Mouse (Mus musculus) CH12.LX (cell line): Measurements from ENCODE around the gene Cobl. TPM values are rescaled to one million over a fixed set of nuclear protein-coding genes. Genes with fewer than 3 reads are reported as not detected.

Experiments used
- DNase-seq: peaks from one replicate; pipeline ENCODE4 v3.0.0-alpha.2; 2013; ENCODE audit errors: extremely low read depth
- H3K27ac ChIP-seq: 2 replicates; pipeline ENCODE4 v1.5.1; 2012; ENCODE audit warnings: low read depth, mild to moderate bottlenecking, control low read depth, moderate library complexity; ENCODE audit not compliant: insufficient read depth
- H3K27me3 ChIP-seq: replicated peaks from 2 replicates; pipeline ENCODE3; 2012; ENCODE audit warnings: inconsistent platforms
- H3K36me3 ChIP-seq, 2 experiments: replicated peaks in 1 of 2; 2 replicates each; pipeline versions ENCODE3 to v1.6.1; 2012; ENCODE audit warnings: inconsistent platforms in 1 of 2, low read length in 1 of 2, mild to moderate bottlenecking in 1 of 2, mixed read lengths in 1 of 2, moderate library complexity in 1 of 2; ENCODE audit not compliant: control insufficient read depth in 1 of 2, insufficient read depth in 1 of 2
- H3K4me1 ChIP-seq, 2 experiments: 2 replicates each; pipeline ENCODE4 v1.6.1; 2012; ENCODE audit warnings: inconsistent platforms in 1 of 2, moderate library complexity in 1 of 2; ENCODE audit not compliant: insufficient read depth in 2 of 2, control insufficient read depth in 1 of 2
- H3K4me2 ChIP-seq: 2 replicates; pipeline ENCODE4 v1.6.1; 2012; ENCODE audit warnings: low read depth, mild to moderate bottlenecking, control low read depth; ENCODE audit not compliant: poor library complexity, insufficient read depth, severe bottlenecking
- H3K4me3 ChIP-seq, 3 experiments: fragments of 150-350 bp in 1 of 3; sonication (generic) in 1 of 3; replicated peaks in 1 of 3; 2 replicates each; pipeline versions ENCODE3 to v1.5.1; 2011 to 2012; ENCODE audit warnings: low read depth in 2 of 3, low read length in 2 of 3, mild to moderate bottlenecking in 2 of 3, moderate library complexity in 2 of 3, control low read depth in 1 of 3, improper control_type of control experiment in 1 of 3, inconsistent platforms in 1 of 3, mixed read lengths in 1 of 3; ENCODE audit not compliant: poor library complexity in 1 of 3
- H3K79me2 ChIP-seq: replicated peaks from 2 replicates; pipeline ENCODE4 v1.6.1; 2012; ENCODE audit warnings: mild to moderate bottlenecking, moderate library complexity; ENCODE audit not compliant: control insufficient read depth, poor library complexity, insufficient read depth, severe bottlenecking; ENCODE audit errors: extremely low read depth
- H3K9ac ChIP-seq: 2 replicates; pipeline ENCODE4 v1.6.1; 2012; ENCODE audit warnings: low read depth, mild to moderate bottlenecking, control low read depth, moderate library complexity; ENCODE audit not compliant: insufficient read depth
- H3K9me3 ChIP-seq: replicated peaks from 2 replicates; pipeline ENCODE3; 2012; ENCODE audit warnings: low read length, inconsistent platforms, mixed read lengths
- BHLHE40 ChIP-seq: IDR thresholded peaks from 2 replicates; pipeline ENCODE4 v1.6.1; 2011; ENCODE audit warnings: mild to moderate bottlenecking, low read depth, low read length, improper control_type of control experiment
- CHD1 ChIP-seq: IDR thresholded peaks from 2 replicates; pipeline ENCODE4 v1.6.1; 2012; ENCODE audit warnings: low read depth, low read length, improper control_type of control experiment, inconsistent platforms
- HCFC1 ChIP-seq: IDR thresholded peaks from 2 replicates; pipeline ENCODE4 v1.6.1; 2012; ENCODE audit warnings: low read depth, mild to moderate bottlenecking, inconsistent platforms, low read length, improper control_type of control experiment
- IRF4 ChIP-seq: IDR thresholded peaks from 2 replicates; pipeline ENCODE4 v1.6.1; 2014; ENCODE audit warnings: low read depth, mild to moderate bottlenecking, inconsistent platforms, low read length, improper control_type of control experiment
- JUND ChIP-seq: conservative IDR thresholded peaks from 2 replicates; pipeline ENCODE4 v1.6.1; 2011; ENCODE audit warnings: low read depth, low read length, improper control_type of control experiment
- KAT2A ChIP-seq: IDR thresholded peaks from 2 replicates; pipeline ENCODE4 v1.6.1; 2012; ENCODE audit warnings: low read length, improper control_type of control experiment, inconsistent platforms; ENCODE audit not compliant: insufficient replicate concordance
- MAFK ChIP-seq: IDR thresholded peaks from 2 replicates; pipeline ENCODE4 v1.6.1; 2011; ENCODE audit warnings: low read length, improper control_type of control experiment; ENCODE audit not compliant: insufficient replicate concordance
- MAX ChIP-seq: IDR thresholded peaks from 2 replicates; pipeline ENCODE4 v1.6.1; 2011; ENCODE audit warnings: low read length, improper control_type of control experiment
- MAZ ChIP-seq: IDR thresholded peaks from 2 replicates; pipeline ENCODE4 v1.6.1; 2012; ENCODE audit warnings: low read depth, mild to moderate bottlenecking, inconsistent platforms, low read length, improper control_type of control experiment, moderate library complexity
- MXI1 ChIP-seq: IDR thresholded peaks from 2 replicates; pipeline ENCODE4 v1.6.1; 2011; ENCODE audit warnings: mild to moderate bottlenecking, low read depth, low read length, improper control_type of control experiment
- PAX5 ChIP-seq: IDR thresholded peaks from 2 replicates; pipeline ENCODE4 v1.6.1; 2012; ENCODE audit warnings: low read length, inconsistent platforms, mixed read lengths
- RAD21 ChIP-seq: IDR thresholded peaks from 2 replicates; pipeline ENCODE4 v1.6.1; 2011; ENCODE audit warnings: low read depth, mild to moderate bottlenecking, low read length, improper control_type of control experiment, moderate library complexity
- SMC3 ChIP-seq: IDR thresholded peaks from 2 replicates; pipeline ENCODE4 v1.6.1; 2011; ENCODE audit warnings: low read depth, low read length, improper control_type of control experiment
- USF1 ChIP-seq: IDR thresholded peaks from 2 replicates; pipeline ENCODE4 v1.6.1; 2014; ENCODE audit warnings: low read depth, mild to moderate bottlenecking, inconsistent platforms, low read length, improper control_type of control experiment
- USF2 ChIP-seq: conservative IDR thresholded peaks from 2 replicates; pipeline ENCODE4 v1.6.1; 2011; ENCODE audit warnings: low read depth, low read length, improper control_type of control experiment
- ZKSCAN1 ChIP-seq: IDR thresholded peaks from 2 replicates; pipeline ENCODE4 v1.6.1; 2012; ENCODE audit warnings: low read depth, inconsistent platforms, low read length, improper control_type of control experiment, borderline replicate concordance
- dilution Hi-C: fragments of 300-500 bp; cut with MboI; formaldehyde crosslinking; loops from 2 replicates; pipeline ENCODE4 v1.14.3; 2020; ENCODE audit warnings: low sequenced_read_pairs; ENCODE audit not compliant: extremely low pct_unique_long_range_greater_than_20kb, extremely low pct_ligation_motif_present
- in situ Hi-C: fragments of 300-500 bp; cut with MboI; formaldehyde crosslinking; loops from 3 replicates; pipeline ENCODE4 v1.14.3; 2019; ENCODE audit warnings: low sequenced_read_pairs, low pct_ligation_motif_present, low pct_unique_long_range_greater_than_20kb, mixed read lengths
- polyA plus RNA-seq: library from polyadenylated mRNA; unstranded; fragments of >175 nt; gene quantifications from 2 replicates; pipeline ENCODE4 v1.2.1, GENCODE M21; 2012; ENCODE audit warnings: low read depth; ENCODE audit not compliant: insufficient read length
- total RNA-seq, 2 experiments: library from RNA; depleted of rRNA; stranded (reverse); fragments of 300-350 nt in 1 of 2; fragments of >200 nt in 1 of 2; gene quantifications; 2 replicates each; pipeline ENCODE4 v1.2.3; 2012 to 2014

Gene Cobl
- total RNA-seq (2012; rRNA removed) = 0.13 TPM in 1 of 2 replicates, not detected in the other
- not detected in 2 replicates for total RNA-seq (2014; rRNA removed)
- 0.06 and 0.26 TPM in 2 replicates for polyA plus RNA-seq

- no peaks in the 10 kb centered on the region for H3K79me2 ChIP-seq
- H3K9ac ChIP-seq = no peak within 1 kb of the TSS
- no peaks in the 10 kb centered on the region for H3K36me3 ChIP-seq
- no peaks in the 10 kb centered on the region; a peak in 1 of 4 replicates for H3K4me1 ChIP-seq
- no peaks in the 10 kb centered on the region for H3K27me3 ChIP-seq
- no peak for TF ChIP-seq BHLHE40
- TF ChIP-seq SMC3 = no peak
- TF ChIP-seq MAX = no peak
- TF ChIP-seq MXI1 = no peak
- TF ChIP-seq CHD1 = no peak
- no peak for TF ChIP-seq KAT2A
- no peak for TF ChIP-seq IRF4
- no peak for TF ChIP-seq MAZ
- TF ChIP-seq RAD21 = no peak
- H3K9me3 ChIP-seq = peaks cover 3% of the 10 kb centered on the region
- dilution Hi-C loops (no loop called here), in situ Hi-C loops (no loop called here)
- H3K4me3 ChIP-seq = no peak within 1 kb of the TSS
- H3K4me2 ChIP-seq = no peak within 1 kb of the TSS
- no peak for DNase-seq
- no peak within 1 kb of the TSS for H3K27ac ChIP-seq
Observed at GRCm38 (mm10) chr11:12464181-12465162, at the start of gene Cobl. Gene Cobl, minus strand, starts transcription at chr11:12464960.

- dilution Hi-C loops (no loop called here), in situ Hi-C loops (no loop called here)
- DNase-seq = no peak
Observed at GRCm38 (mm10) chr11:12513796-12514195, 49.0 kb upstream of the Cobl start.

More at GRCm38 (mm10) chr11:12513796-12514195, 49.0 kb upstream of the Cobl start:
- Histone ChIP-seq H3K4me3 (no peak overlapping the region), H3K79me2 (no peaks in the 10 kb centered on the region), H3K36me3 (no peaks in the 10 kb centered on the region), H3K4me1 (no peaks in the 10 kb centered on the region), H3K27ac (no peak overlapping the region), H3K9ac (no peak overlapping the region), H3K27me3 (no peaks in the 10 kb centered on the region), H3K4me2 (no peak overlapping the region), H3K9me3 (no peaks in the 10 kb centered on the region)
- TF ChIP-seq HCFC1 = no peak
- no peak for TF ChIP-seq MAFK
- no peak for TF ChIP-seq USF1
- no peak for TF ChIP-seq JUND
- no peak for TF ChIP-seq CHD1
- no peak for TF ChIP-seq ZKSCAN1
- no peak for TF ChIP-seq USF2
- no peak for TF ChIP-seq PAX5
